Mouse (Mus musculus) limb, embryonic 12.5 days (tissue): ENCODE measurements around the gene Mcm3ap. TPM values are rescaled to one million over a fixed set of nuclear protein-coding genes. Genes with fewer than 3 reads are reported as not detected.
A peak's percentile ranks its signal among the peaks of the same experiment; 100 is the strongest.

ENCODE experiments used
- ATAC-seq: fragments of 200-750 bp; cut with Nextera tagmentation; 2 replicates; pipeline ENCODE4 v1.8.0; 2017; ENCODE audit warnings: low read depth, moderate TSS enrichment; ENCODE audit not compliant: insufficient number of reproducible peaks, insufficient read depth, low FRiP score, low TSS enrichment
- H3K27ac ChIP-seq: fragments of 300-500 bp; sonication (generic); 2 replicates; pipeline ENCODE4 v1.5.1; 2016; ENCODE audit warnings: mild to moderate bottlenecking, moderate library complexity
- H3K27me3 ChIP-seq: fragments of 300-500 bp; sonication (generic); 2 replicates; pipeline ENCODE4 v1.6.1; 2016; ENCODE audit warnings: mild to moderate bottlenecking, moderate library complexity
- H3K36me3 ChIP-seq: fragments of 300-500 bp; sonication (generic); 2 replicates; pipeline ENCODE4 v1.6.1; 2016; ENCODE audit warnings: mild to moderate bottlenecking, moderate library complexity
- H3K4me1 ChIP-seq: fragments of 300-500 bp; sonication (generic); replicated peaks from 2 replicates; pipeline ENCODE4 v1.6.1; 2016
- H3K4me2 ChIP-seq: fragments of 300-500 bp; sonication (generic); 2 replicates; pipeline ENCODE4 v1.6.1; 2016; ENCODE audit warnings: mild to moderate bottlenecking, moderate library complexity
- H3K4me3 ChIP-seq: fragments of 300-500 bp; sonication (generic); replicated peaks from 2 replicates; pipeline ENCODE4 v1.5.1; 2016; ENCODE audit warnings: mild to moderate bottlenecking
- H3K9ac ChIP-seq: fragments of 300-500 bp; sonication (generic); replicated peaks from 2 replicates; pipeline ENCODE4 v1.6.1; 2016; ENCODE audit warnings: mild to moderate bottlenecking, moderate library complexity
- H3K9me3 ChIP-seq: fragments of 300-500 bp; sonication (generic); 2 replicates; pipeline ENCODE4 v1.6.1; 2016; ENCODE audit warnings: mild to moderate bottlenecking, moderate library complexity
- WGBS: fragments of 180-500 bp; shearing (Covaris S2); methylation state at CpG from one replicate; pipeline ENCODE4 v1.1.7; 2016; 5-methylcytosine and 5-hydroxymethylcytosine counted together
- polyA plus RNA-seq: library from polyadenylated mRNA; unstranded; fragments of >200 nt; fragmentation: Nextera tagmentation; extraction: Ambion mirVana; gene quantifications from 2 replicates; pipeline ENCODE4 v1.2.1, GENCODE M21; 2016

Gene Mcm3ap
- polyA plus RNA-seq, 1 experiment from 2014 or later = 86.0 TPM

- Histone ChIP-seq H3K36me3 (peaks cover 90% of the 10 kb centered on the region), H3K4me3 (no peak overlapping the region), H3K27me3 (no peaks in the 10 kb centered on the region), H3K9ac (no peak overlapping the region), H3K9me3 (no peaks in the 10 kb centered on the region), H3K4me1 (no peaks in the 10 kb centered on the region), H3K27ac (no peak overlapping the region), H3K4me2 (no peak overlapping the region)
- ATAC-seq = no peak
- 94% methylated on average over 7 of the region's 7 CpGs for WGBS
Measured at GRCm38 (mm10) chr10:76496366-76496765, 27.6 kb downstream of the Mcm3ap start.

- no peak overlapping the region for H3K4me3 ChIP-seq
- ATAC-seq = no peak
Measured at GRCm38 (mm10) chr10:76497522-76497921, 28.8 kb downstream of the Mcm3ap start.

GRCm38 (mm10) chr10:76504271-76504943 lies 35.7 kb downstream of the Mcm3ap start:
- H3K4me3 ChIP-seq = no peak overlapping the region
- peaks cover 94% of the 10 kb centered on the region for H3K36me3 ChIP-seq
- no peak for ATAC-seq
- H3K9me3 ChIP-seq = no peaks in the 10 kb centered on the region
- H3K9ac ChIP-seq = no peak overlapping the region
- 88% methylated on average over 11 of the region's 11 CpGs for WGBS
- H3K27ac ChIP-seq = no peak overlapping the region
- H3K4me1 ChIP-seq = no peaks in the 10 kb centered on the region
- H3K27me3 ChIP-seq = no peaks in the 10 kb centered on the region
- no peak overlapping the region for H3K4me2 ChIP-seq

More at GRCm38 (mm10) chr10:76497522-76497921, 28.8 kb downstream of the Mcm3ap start:
- Histone ChIP-seq H3K4me2 (no peak overlapping the region), H3K9ac (no peak overlapping the region), H3K27ac (no peak overlapping the region), H3K36me3 (peaks cover 93% of the 10 kb centered on the region), H3K27me3 (no peaks in the 10 kb centered on the region), H3K4me1 (no peaks in the 10 kb centered on the region), H3K9me3 (no peaks in the 10 kb centered on the region)
- WGBS = 96% methylated on average over 4 of the region's 4 CpGs

GRCm38 (mm10) chr10:76505865-76506264 lies 37.1 kb downstream of the Mcm3ap start:
- no peak overlapping the region for H3K27ac ChIP-seq
- H3K9me3 ChIP-seq = no peaks in the 10 kb centered on the region
- no peak overlapping the region for H3K4me3 ChIP-seq
- peaks cover 94% of the 10 kb centered on the region for H3K36me3 ChIP-seq
- ATAC-seq = no peak
- no peak overlapping the region for H3K4me2 ChIP-seq
- H3K27me3 ChIP-seq = no peaks in the 10 kb centered on the region
- H3K9ac ChIP-seq = no peak overlapping the region
- WGBS = 93% methylated on average over 7 of the region's 7 CpGs
- no peaks in the 10 kb centered on the region for H3K4me1 ChIP-seq

GRCm38 (mm10) chr10:76512965-76513583 lies 44.3 kb downstream of the Mcm3ap start:
- WGBS = 47% methylated on average over 5 of the region's 5 CpGs
- H3K9ac ChIP-seq = no peak overlapping the region
- no peaks in the 10 kb centered on the region for H3K27me3 ChIP-seq
- H3K36me3 ChIP-seq = peaks cover 87% of the 10 kb centered on the region
- H3K4me1 ChIP-seq = no peaks in the 10 kb centered on the region
- H3K27ac ChIP-seq = no peak overlapping the region
- no peak overlapping the region for H3K4me2 ChIP-seq
- ATAC-seq = no peak
- peaks cover 3% of the 10 kb centered on the region; the same call in 1 of the 2 replicates for H3K9me3 ChIP-seq
- no peak overlapping the region for H3K4me3 ChIP-seq

- H3K4me2 ChIP-seq = peak overlapping the region; percentile 87
- peaks cover 11% of the 10 kb centered on the region; the same call in 1 of the 2 replicates for H3K4me1 ChIP-seq
- H3K27ac ChIP-seq = peak overlapping the region; percentile 51; the same call in 1 of the 2 replicates
- peak overlapping the region; percentile 40 for H3K9ac ChIP-seq
- no peaks in the 10 kb centered on the region for H3K9me3 ChIP-seq
- WGBS = 0% methylated on average over 11 of the region's 11 CpGs
- peaks cover 25% of the 10 kb centered on the region for H3K36me3 ChIP-seq
- H3K4me3 ChIP-seq = peak overlapping the region; percentile 61
- H3K27me3 ChIP-seq = no peaks in the 10 kb centered on the region
- ATAC-seq = peak; percentile 47
Measured at GRCm38 (mm10) chr10:76530922-76531321, 62.2 kb downstream of the Mcm3ap start.

- Histone ChIP-seq H3K4me3 (peak within 1 kb of the TSS; percentile 61), H3K36me3 (peaks cover 29% of the 10 kb centered on the region), H3K4me1 (peaks cover 11% of the 10 kb centered on the region; the same call in 1 of the 2 replicates), H3K9me3 (no peaks in the 10 kb centered on the region), H3K4me2 (peak within 1 kb of the TSS; percentile 87), H3K27me3 (no peaks in the 10 kb centered on the region), H3K9ac (peak within 1 kb of the TSS; percentile 72), H3K27ac (peak within 1 kb of the TSS; percentile 51; the same call in 1 of the 2 replicates)
- ATAC-seq = peak; percentile 99
- under 1% methylated on average over 37 of the region's 37 CpGs for WGBS
Measured at GRCm38 (mm10) chr10:76531375-76531774, 62.6 kb downstream of the Mcm3ap start, which contains the start of gene Lss. Gene Lss (plus strand): TSS chr10:76531588.

GRCm38 (mm10) chr10:76531828-76532227 lies 63.1 kb downstream of the Mcm3ap start:
- WGBS = 2% methylated on average over 14 of the region's 14 CpGs
- H3K27ac ChIP-seq = peak overlapping the region; percentile 51; the same call in 1 of the 2 replicates
- ATAC-seq = no peak

GRCm38 (mm10) chr10:76535526-76535925 lies 66.8 kb downstream of the Mcm3ap start:
- WGBS = 96% methylated on average over 7 of the region's 7 CpGs

More at GRCm38 (mm10) chr10:76531828-76532227, 63.1 kb downstream of the Mcm3ap start:
- Histone ChIP-seq H3K27me3 (no peaks in the 10 kb centered on the region), H3K9ac (peak overlapping the region; percentile 72), H3K9me3 (no peaks in the 10 kb centered on the region), H3K4me3 (peak overlapping the region; percentile 61), H3K4me1 (peaks cover 11% of the 10 kb centered on the region; the same call in 1 of the 2 replicates), H3K4me2 (peak overlapping the region; percentile 87), H3K36me3 (peaks cover 34% of the 10 kb centered on the region)

GRCm38 (mm10) chr10:76537619-76538018 lies 68.9 kb downstream of the Mcm3ap start:
- 85% methylated on average over 9 of the region's 9 CpGs for WGBS
- no peaks in the 10 kb centered on the region for H3K9me3 ChIP-seq
- no peak overlapping the region for H3K4me3 ChIP-seq
- ATAC-seq = no peak
- H3K27ac ChIP-seq = no peak overlapping the region
- no peak overlapping the region for H3K9ac ChIP-seq
- no peak overlapping the region for H3K4me2 ChIP-seq
- peaks cover 91% of the 10 kb centered on the region for H3K36me3 ChIP-seq
- no peaks in the 10 kb centered on the region for H3K4me1 ChIP-seq
- no peaks in the 10 kb centered on the region for H3K27me3 ChIP-seq

More at GRCm38 (mm10) chr10:76535526-76535925, 66.8 kb downstream of the Mcm3ap start:
- ATAC-seq = no peak
- peaks cover 70% of the 10 kb centered on the region for H3K36me3 ChIP-seq
- no peaks in the 10 kb centered on the region for H3K9me3 ChIP-seq
- no peak overlapping the region for H3K9ac ChIP-seq
- peaks cover 9% of the 10 kb centered on the region; the same call in 1 of the 2 replicates for H3K4me1 ChIP-seq
- no peak overlapping the region for H3K27ac ChIP-seq
- H3K27me3 ChIP-seq = no peaks in the 10 kb centered on the region
- H3K4me3 ChIP-seq = no peak overlapping the region
- H3K4me2 ChIP-seq = no peak overlapping the region

GRCm38 (mm10) chr10:76541336-76542085 lies 72.8 kb downstream of the Mcm3ap start:
- no peak overlapping the region for H3K27ac ChIP-seq
- WGBS = 90% methylated on average over 11 of the region's 11 CpGs
- H3K4me2 ChIP-seq = no peak overlapping the region
- no peaks in the 10 kb centered on the region for H3K9me3 ChIP-seq
- H3K4me1 ChIP-seq = no peaks in the 10 kb centered on the region
- H3K36me3 ChIP-seq = peaks cover 99% of the 10 kb centered on the region
- H3K27me3 ChIP-seq = no peaks in the 10 kb centered on the region
- H3K9ac ChIP-seq = no peak overlapping the region
- ATAC-seq = no peak
- no peak overlapping the region for H3K4me3 ChIP-seq
